In genomic region chr5:3516481-3517075, GRCm38 (mm10) we compare ENCODE assay signal across 9 mouse cellular contexts. TPM values are rescaled to one million over a fixed set of nuclear protein-coding genes. Genes with fewer than 3 reads are reported as not detected.
DNase-seq lines count a peak whose midpoint lies in the region; ATAC-seq and TF ChIP-seq lines count a peak whose summit lies in the region.
"Had no signal": no experiment of that assay in that cellular context is flagged by ENCODE, and none has a peak within 500 bp of the region (broad histone marks: within the 10 kb centered on the region; RNA-seq: fewer than 3 reads in every experiment).

No protein-coding gene starts in this region.

- intact Hi-C loops in left cerebral cortex, adult 2 months (cut with DNase I): loop anchor here (1.0 to 5.0 kb wide), 3 partner anchors 172 to 370 kb away; no protein-coding TSS in a partner anchor

- TF ChIP-seq CTCF in left cerebral cortex, adult 2 months (IDR thresholded peaks at IDR 0.05): peak; percentile 81
- TF ChIP-seq CTCF in kidney, postnatal 0 days (IDR thresholded peaks at IDR 0.05; ENCODE audit: low read depth): peak; percentile 86

- no peak overlapping the region for H3K9ac ChIP-seq in heart, embryonic 14.5 days (ENCODE audit: low read length)
- H3K9ac ChIP-seq in kidney, postnatal 0 days (ENCODE audit: low read depth, low read length): no peak overlapping the region
- H3K9ac ChIP-seq in lung, embryonic 16.5 days (ENCODE audit: low read length): no peak overlapping the region
- H3K9ac ChIP-seq: liver, embryonic 15.5 days had no signal

- ATAC-seq in heart, embryonic 14.5 days (ENCODE audit: insufficient number of reproducible peaks, insufficient read depth, low FRiP score, low read depth): peak; percentile 43; the same call in 1 of the 2 replicates
- peak; percentile 85 for ATAC-seq in kidney, postnatal 0 days (replicated peaks; ENCODE audit: low FRiP score, low read depth)
- ATAC-seq in lung, embryonic 16.5 days (ENCODE audit: low read depth): peak; percentile 86

- no peaks in the 10 kb centered on the region for H3K27me3 ChIP-seq in heart, embryonic 14.5 days (ENCODE audit: control insufficient read depth, insufficient read depth, low read length)
- no peaks in the 10 kb centered on the region for H3K27me3 ChIP-seq in kidney, postnatal 0 days (ENCODE audit: insufficient read depth, low read length)
- H3K27me3 ChIP-seq in lung, embryonic 16.5 days (ENCODE audit: control insufficient read depth, insufficient read depth, low read depth, low read length): no peaks in the 10 kb centered on the region
- H3K27me3 ChIP-seq: liver, embryonic 15.5 days had no signal

- peak; percentile 43 to 52 for DNase-seq in left cerebral cortex, adult 2 months (ENCODE audit: extremely low spot score in 1 of 2, low spot score in 2 of 2)
- no peak for DNase-seq in left cerebral cortex, adult 8-10 months (ENCODE audit: low spot score in 2 of 2)
- peak; percentile 10 for DNase-seq in adrenal gland, postnatal 25 days
- peak; percentile 90 for DNase-seq in kidney, postnatal 0 days (ENCODE audit: low spot score)
- peak; percentile 41 for DNase-seq in retina, postnatal 7 days (ENCODE audit: low read depth, low spot score)
- DNase-seq in urinary bladder, postnatal 25 days (ENCODE audit: low spot score): no peak

- no peak overlapping the region for H3K4me3 ChIP-seq in left cerebral cortex, adult 2 months
- no peak overlapping the region for H3K4me3 ChIP-seq in heart, embryonic 14.5 days (ENCODE audit: control insufficient read depth in 1 of 2, insufficient read depth in 1 of 2, low read depth in 1 of 2, low read length in 2 of 2)
- no peak overlapping the region for H3K4me3 ChIP-seq in kidney, postnatal 0 days (replicated peaks; ENCODE audit: low read depth, low read length)
- no peak overlapping the region for H3K4me3 ChIP-seq in lung, embryonic 16.5 days (ENCODE audit: low read length)
- H3K4me3 ChIP-seq: liver, embryonic 15.5 days had no signal

- peaks cover 2 to 4% of the 10 kb centered on the region in 2 experiments; a peak in 2 of 4 replicates for H3K4me1 ChIP-seq in heart, embryonic 14.5 days (ENCODE audit: control insufficient read depth in 2 of 2, insufficient read depth in 2 of 2, low read length in 2 of 2)
- H3K4me1 ChIP-seq in kidney, postnatal 0 days (replicated peaks; ENCODE audit: insufficient read depth, low read length): no peaks in the 10 kb centered on the region
- peaks cover 5% of the 10 kb centered on the region for H3K4me1 ChIP-seq in lung, embryonic 16.5 days (replicated peaks; ENCODE audit: control insufficient read depth, insufficient read depth, low read length)

- WGBS in heart, embryonic 14.5 days: 64% methylated on average over 9 of the region's 9 CpGs
- 47% methylated on average over 9 of the region's 9 CpGs for WGBS in kidney, postnatal 0 days
- 43% methylated on average over 9 of the region's 9 CpGs for WGBS in lung, embryonic 16.5 days

- H3K4me2 ChIP-seq in heart, embryonic 14.5 days (ENCODE audit: low read length): no peak overlapping the region
- no peak overlapping the region for H3K4me2 ChIP-seq in kidney, postnatal 0 days (ENCODE audit: low read length)
- H3K4me2 ChIP-seq in lung, embryonic 16.5 days (ENCODE audit: low read depth, low read length): no peak overlapping the region
- H3K4me2 ChIP-seq: liver, embryonic 15.5 days had no signal

- H3K27ac ChIP-seq in left cerebral cortex, adult 2 months: no peak overlapping the region
- 0 out of 4 replicates have a peak overlapping the region, but pooled peaks of 1 of the 2 experiments have one; percentile 2 for H3K27ac ChIP-seq in heart, embryonic 14.5 days (replicated peaks in 1 of 2; ENCODE audit: control insufficient read depth in 1 of 2, insufficient read depth in 1 of 2, low read depth in 2 of 2, low read length in 2 of 2)
- H3K27ac ChIP-seq in kidney, postnatal 0 days: no peak overlapping the region
- H3K27ac ChIP-seq in lung, embryonic 16.5 days (ENCODE audit: low read length): no peak overlapping the region
- H3K27ac ChIP-seq: liver, embryonic 15.5 days had no signal

- peaks cover 28% of the 10 kb centered on the region for H3K36me3 ChIP-seq in heart, embryonic 14.5 days (ENCODE audit: control insufficient read depth, insufficient read depth, low read length)
- no peaks in the 10 kb centered on the region for H3K36me3 ChIP-seq in kidney, postnatal 0 days (ENCODE audit: insufficient read depth, low read length)
- peaks cover 10% of the 10 kb centered on the region for H3K36me3 ChIP-seq in lung, embryonic 16.5 days (ENCODE audit: control insufficient read depth, insufficient read depth, low read length)

- H3K9me3 ChIP-seq in heart, embryonic 14.5 days (ENCODE audit: control insufficient read depth, low read length): no peaks in the 10 kb centered on the region
- H3K9me3 ChIP-seq in kidney, postnatal 0 days (replicated peaks; ENCODE audit: low read length): no peaks in the 10 kb centered on the region
- H3K9me3 ChIP-seq in lung, embryonic 16.5 days (ENCODE audit: control insufficient read depth, low read length): no peaks in the 10 kb centered on the region
- H3K9me3 ChIP-seq: liver, embryonic 15.5 days had no signal

RNA-seq across cellular contexts. Expression of gene Fam133b, which starts 27.1 kb away (rescaled TPM):
- 10 to 100 TPM; 44.3 to 45.7 TPM for total RNA-seq in left cerebral cortex, adult 2 months (2021)
- 10 to 100 TPM; 37.5 to 44.9 (median 41.4) TPM for total RNA-seq in left cerebral cortex, adult 8-10 months (2022)
- total RNA-seq in adrenal gland, postnatal 25 days (2021): 32.8 and 35.5 TPM in 2 replicates
- polyA plus RNA-seq in heart, embryonic 14.5 days (2014; fragmentation: Nextera tagmentation; extraction: Ambion mirVana): 17.1 and 20.1 TPM in 2 replicates
- 30.6 and 31.0 TPM in 2 replicates for polyA plus RNA-seq in kidney, postnatal 0 days (2015; fragmentation: Nextera tagmentation; extraction: Ambion mirVana)
- 25.7 and 31.6 TPM in 2 replicates for polyA plus RNA-seq in lung, embryonic 16.5 days (2015; fragmentation: Nextera tagmentation; extraction: Ambion mirVana)

RNA-seq across cellular contexts. Expression of gene 1700109H08Rik, which starts 54.8 kb away (rescaled TPM):
- 1 to 10 TPM; 5.1 to 5.5 TPM for total RNA-seq in left cerebral cortex, adult 2 months (2021)
- total RNA-seq in left cerebral cortex, adult 8-10 months (2022): 1 to 10 TPM; 3.2 to 7.2 (median 4.6) TPM
- total RNA-seq in adrenal gland, postnatal 25 days (2021): 3.9 and 4.4 TPM in 2 replicates
- 2.9 and 3.5 TPM in 2 replicates for polyA plus RNA-seq in heart, embryonic 14.5 days (2014; fragmentation: Nextera tagmentation; extraction: Ambion mirVana)
- 0.41 and 0.62 TPM in 2 replicates for polyA plus RNA-seq in kidney, postnatal 0 days (2015; fragmentation: Nextera tagmentation; extraction: Ambion mirVana)
- 2.5 and 3.1 TPM in 2 replicates for polyA plus RNA-seq in lung, embryonic 16.5 days (2015; fragmentation: Nextera tagmentation; extraction: Ambion mirVana)

Comparison
In these comparisons a context has a peak if more than half of its experiments do, and no peak if none do; other contexts are left out.
1. DNase-seq: peak in left cerebral cortex, adult 2 months (2 of 2), adrenal gland, postnatal 25 days (single experiment), kidney, postnatal 0 days (single experiment) and retina, postnatal 7 days (single experiment); none in left cerebral cortex, adult 8-10 months (0 of 2) and urinary bladder, postnatal 25 days (single experiment).
2. Peak in every context shown above with its lines, with median percentiles within 50 percentile points of each other: ATAC-seq.